Mouse (Mus musculus): ENCODE data around the gene Wdr93. TPM values are rescaled to one million over a fixed set of nuclear protein-coding genes. Genes with fewer than 3 reads are reported as not detected.
"Not testable (repeated sequence)": the region's sequence is repeated elsewhere in the genome, so short reads cannot be mapped to it uniquely, and the experiment has no call there.

Gene Wdr93
- polyA plus RNA-seq, 1 experiment from 2014 or later = 0.56 TPM

GRCm38 (mm10) chr7:79786295-79786694, 43.3 kb downstream of the Wdr93 start:
- H3K36me3 ChIP-seq = no peaks in the 10 kb centered on the region
- H3K9me3 ChIP-seq = no peaks in the 10 kb centered on the region
- no peak overlapping the region for H3K4me2 ChIP-seq (replicated peaks)
- no peak overlapping the region for H3K9ac ChIP-seq
- no peak overlapping the region for H3K4me3 ChIP-seq
- H3K4me1 ChIP-seq = peaks cover 3% of the 10 kb centered on the region; the same call in 1 of the 2 replicates
- peaks cover 11% of the 10 kb centered on the region for H3K27me3 ChIP-seq
- no peak overlapping the region for H3K27ac ChIP-seq
- no peak; the same call in 1 of the 2 replicates for ATAC-seq (ENCODE audit: insufficient number of reproducible peaks, insufficient read depth, low FRiP score, low TSS enrichment)
- 16% methylated on average over 6 of the region's 6 CpGs for WGBS

GRCm38 (mm10) chr7:79789812-79790211, 46.8 kb downstream of the Wdr93 start:
- H3K9ac ChIP-seq; H3K9me3 ChIP-seq; H3K36me3 ChIP-seq; H3K4me1 ChIP-seq; H3K4me3 ChIP-seq; ATAC-seq (ENCODE audit: insufficient number of reproducible peaks, insufficient read depth, low FRiP score, low TSS enrichment); H3K27ac ChIP-seq; H3K4me2 ChIP-seq (replicated peaks): not testable (repeated sequence)
- peaks cover 44% of the 10 kb centered on the region for H3K27me3 ChIP-seq
- 21% methylated on average over 2 of the region's 2 CpGs for WGBS

GRCm38 (mm10) chr7:79792635-79793421, 49.9 kb downstream of the Wdr93 start:
- peak overlapping the region; percentile 46 for H3K4me3 ChIP-seq
- peaks cover 50% of the 10 kb centered on the region for H3K27me3 ChIP-seq
- H3K27ac ChIP-seq = no peak overlapping the region
- H3K9ac ChIP-seq = peak overlapping the region; percentile 49
- H3K4me2 ChIP-seq (replicated peaks) = peak overlapping the region; percentile 81
- no peak for ATAC-seq (ENCODE audit: insufficient number of reproducible peaks, insufficient read depth, low FRiP score, low TSS enrichment)
- 0 out of 2 replicates have a peak, but pooled peaks cover 3% of the 10 kb centered on the region for H3K4me1 ChIP-seq
- H3K36me3 ChIP-seq = no peaks in the 10 kb centered on the region
- 2% methylated on average over 80 of the region's 80 CpGs for WGBS
- H3K9me3 ChIP-seq = no peaks in the 10 kb centered on the region

GRCm38 (mm10) chr7:79793688-79794087, 50.7 kb downstream of the Wdr93 start, which contains the start of gene Mesp1:
Mesp1 (minus strand) TSS chr7:79793788.
- no peaks in the 10 kb centered on the region for H3K9me3 ChIP-seq
- peak within 1 kb of the TSS; percentile 49 for H3K9ac ChIP-seq
- ATAC-seq (ENCODE audit: insufficient number of reproducible peaks, insufficient read depth, low FRiP score, low TSS enrichment) = no peak
- WGBS = 74% methylated on average over 6 of the region's 6 CpGs
- peaks cover 48% of the 10 kb centered on the region for H3K27me3 ChIP-seq
- H3K4me2 ChIP-seq (replicated peaks) = peak within 1 kb of the TSS; percentile 81
- no peaks in the 10 kb centered on the region for H3K36me3 ChIP-seq
- peak within 1 kb of the TSS; percentile 46 for H3K4me3 ChIP-seq
- peaks cover 6% of the 10 kb centered on the region; the same call in 1 of the 2 replicates for H3K4me1 ChIP-seq
- no peak within 1 kb of the TSS for H3K27ac ChIP-seq

GRCm38 (mm10) chr7:79798606-79799005, 55.6 kb downstream of the Wdr93 start:
- Histone ChIP-seq H3K9ac (no peak overlapping the region), H3K4me1 (peaks cover 9% of the 10 kb centered on the region; the same call in 1 of the 2 replicates), H3K36me3 (no peaks in the 10 kb centered on the region), H3K4me2 (replicated peaks) (no peak overlapping the region), H3K9me3 (no peaks in the 10 kb centered on the region), H3K27me3 (peaks cover 17% of the 10 kb centered on the region), H3K27ac (0 out of 2 replicates have a peak overlapping the region, but pooled peaks have one; percentile 3), H3K4me3 (no peak overlapping the region)
- no peak for ATAC-seq (ENCODE audit: insufficient number of reproducible peaks, insufficient read depth, low FRiP score, low TSS enrichment)
- 16% methylated on average over 5 of the region's 5 CpGs for WGBS

- no peak overlapping the region for H3K9ac ChIP-seq
- no peaks in the 10 kb centered on the region for H3K36me3 ChIP-seq
- no peak overlapping the region for H3K27ac ChIP-seq
- no peaks in the 10 kb centered on the region for H3K9me3 ChIP-seq
- peaks cover 9% of the 10 kb centered on the region; the same call in 1 of the 2 replicates for H3K4me1 ChIP-seq
- H3K4me3 ChIP-seq = no peak overlapping the region
- 3% methylated on average over 8 of the region's 8 CpGs for whole genome bisulfite sequencing
- H3K27me3 ChIP-seq = peaks cover 12% of the 10 kb centered on the region
- no peak overlapping the region for H3K4me2 ChIP-seq (replicated peaks)
- ATAC-seq (ENCODE audit: insufficient number of reproducible peaks, insufficient read depth, low FRiP score, low TSS enrichment) = no peak
Measured at GRCm38 (mm10) chr7:79799048-79799447, 56.1 kb downstream of the Wdr93 start.

GRCm38 (mm10) chr7:79799506-79799905, 56.5 kb downstream of the Wdr93 start:
- Histone ChIP-seq H3K27me3 (peaks cover 8% of the 10 kb centered on the region), H3K9ac (no peak overlapping the region), H3K27ac (no peak overlapping the region), H3K4me2 (replicated peaks) (no peak overlapping the region), H3K4me3 (no peak overlapping the region), H3K4me1 (peaks cover 9% of the 10 kb centered on the region; the same call in 1 of the 2 replicates), H3K36me3 (no peaks in the 10 kb centered on the region), H3K9me3 (no peaks in the 10 kb centered on the region)
- ATAC-seq (ENCODE audit: insufficient number of reproducible peaks, insufficient read depth, low FRiP score, low TSS enrichment) = no peak
- WGBS = 68% methylated on average over 6 of the region's 6 CpGs

GRCm38 (mm10) chr7:79800336-79800735, 57.4 kb downstream of the Wdr93 start:
- Histone ChIP-seq H3K27me3 (peaks cover under 1% of the 10 kb centered on the region; the same call in 1 of the 2 replicates), H3K4me2 (replicated peaks) (no peak overlapping the region), H3K9me3 (no peaks in the 10 kb centered on the region), H3K36me3 (no peaks in the 10 kb centered on the region), H3K4me1 (peaks cover 9% of the 10 kb centered on the region; the same call in 1 of the 2 replicates), H3K4me3 (no peak overlapping the region), H3K27ac (no peak overlapping the region), H3K9ac (no peak overlapping the region)
- no peak for ATAC-seq (ENCODE audit: insufficient number of reproducible peaks, insufficient read depth, low FRiP score, low TSS enrichment)
- 80% methylated on average over 4 of the region's 4 CpGs for WGBS

- Histone ChIP-seq H3K27me3 (no peaks in the 10 kb centered on the region; the same call in 1 of the 2 replicates), H3K4me1 (peaks cover 9% of the 10 kb centered on the region; the same call in 1 of the 2 replicates), H3K9me3 (no peaks in the 10 kb centered on the region), H3K4me2 (replicated peaks) (no peak overlapping the region), H3K27ac (no peak overlapping the region), H3K9ac (no peak overlapping the region), H3K36me3 (no peaks in the 10 kb centered on the region), H3K4me3 (no peak overlapping the region)
- 74% methylated on average over 11 of the region's 11 CpGs for WGBS
- no peak for ATAC-seq (ENCODE audit: insufficient number of reproducible peaks, insufficient read depth, low FRiP score, low TSS enrichment)
Measured at GRCm38 (mm10) chr7:79801391-79801790, 58.4 kb downstream of the Wdr93 start.

- no peak overlapping the region for H3K9ac ChIP-seq
- no peaks in the 10 kb centered on the region for H3K36me3 ChIP-seq
- H3K4me3 ChIP-seq = no peak overlapping the region
- no peaks in the 10 kb centered on the region; the same call in 1 of the 2 replicates for H3K27me3 ChIP-seq
- H3K9me3 ChIP-seq = no peaks in the 10 kb centered on the region
- WGBS = 57% methylated on average over 5 of the region's 5 CpGs
- no peak overlapping the region for H3K27ac ChIP-seq
- H3K4me2 ChIP-seq (replicated peaks) = no peak overlapping the region
- ATAC-seq (ENCODE audit: insufficient number of reproducible peaks, insufficient read depth, low FRiP score, low TSS enrichment) = no peak
- peaks cover 9% of the 10 kb centered on the region; the same call in 1 of the 2 replicates for H3K4me1 ChIP-seq
Measured at GRCm38 (mm10) chr7:79802037-79802436, 59.1 kb downstream of the Wdr93 start.

- Histone ChIP-seq H3K36me3 (no peaks in the 10 kb centered on the region), H3K9ac (no peak overlapping the region), H3K4me1 (0 out of 2 replicates have a peak, but pooled peaks cover 4% of the 10 kb centered on the region), H3K9me3 (no peaks in the 10 kb centered on the region), H3K27ac (no peak overlapping the region), H3K27me3 (no peaks in the 10 kb centered on the region), H3K4me2 (replicated peaks) (no peak overlapping the region), H3K4me3 (no peak overlapping the region)
- no peak for ATAC-seq (ENCODE audit: insufficient number of reproducible peaks, insufficient read depth, low FRiP score, low TSS enrichment)
- WGBS = 56% methylated on average over 2 of the region's 2 CpGs
Measured at GRCm38 (mm10) chr7:79803887-79804286, 60.9 kb downstream of the Wdr93 start.

GRCm38 (mm10) chr7:79808561-79808960, 65.6 kb downstream of the Wdr93 start:
- 78% methylated on average over 7 of the region's 7 CpGs for WGBS
- no peaks in the 10 kb centered on the region for H3K9me3 ChIP-seq
- no peak overlapping the region for H3K4me2 ChIP-seq (replicated peaks)
- no peak for ATAC-seq (ENCODE audit: insufficient number of reproducible peaks, insufficient read depth, low FRiP score, low TSS enrichment)
- H3K4me1 ChIP-seq = no peaks in the 10 kb centered on the region; the same call in 1 of the 2 replicates
- no peak overlapping the region for H3K9ac ChIP-seq
- no peak overlapping the region for H3K27ac ChIP-seq
- peaks cover 25% of the 10 kb centered on the region for H3K27me3 ChIP-seq
- H3K36me3 ChIP-seq = no peaks in the 10 kb centered on the region
- H3K4me3 ChIP-seq = no peak overlapping the region
